Mouse (Mus musculus): ENCODE data around the gene Ccdc169.

DNA sequence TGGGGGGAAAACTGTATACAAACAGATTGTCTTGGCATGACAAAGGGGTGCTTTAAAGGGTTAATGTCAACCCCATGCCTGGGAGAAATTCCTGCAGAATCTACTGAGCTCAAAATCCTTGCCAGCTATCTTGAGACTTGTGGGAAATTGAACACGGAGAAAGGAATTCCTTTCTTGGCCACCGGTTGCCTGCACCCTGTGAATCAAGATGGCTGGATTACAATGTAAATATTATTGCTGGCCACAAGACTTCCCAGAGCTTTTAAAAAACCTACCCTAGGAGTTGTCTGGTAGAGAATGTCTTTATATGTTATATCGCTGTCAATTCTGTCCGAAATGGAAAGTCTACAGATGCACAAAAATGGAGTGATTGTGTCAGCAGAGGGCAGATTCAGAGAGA is 76.6 kb downstream of the Ccdc169 start:
- no peak for TF ChIP-seq POLR2A (IDR thresholded peaks at IDR 0.05; ENCODE audit: borderline replicate concordance, extremely low read depth, insufficient read depth, insufficient read length, poor library complexity, severe bottlenecking)
- TF ChIP-seq CTCF (IDR thresholded peaks at IDR 0.05; ENCODE audit: borderline replicate concordance, extremely low read depth, insufficient read depth, insufficient read length), result no peak
